Mouse (Mus musculus) macrophage (primary cell): Measurements from ENCODE around the gene Brpf3. TPM values are rescaled to one million over a fixed set of nuclear protein-coding genes. Genes with fewer than 3 reads are reported as not detected.
"Not testable (repeated sequence)": the region's sequence is repeated elsewhere in the genome, so short reads cannot be mapped to it uniquely, and the experiment has no call there.

ENCODE experiments used
- H3K27ac ChIP-seq: fragments of 350-480 bp; formaldehyde crosslinking; 2 replicates; pipeline ENCODE4 v1.9.0; 2021
- H3K36me3 ChIP-seq: fragments of 350-480 bp; formaldehyde crosslinking; 2 replicates; pipeline ENCODE4 v1.9.0; 2021; ENCODE audit errors: inconsistent target
- H3K4me3 ChIP-seq: fragments of 350-480 bp; formaldehyde crosslinking; 2 replicates; pipeline ENCODE4 v1.9.0; 2021; ENCODE audit errors: inconsistent target
- H3K79me2 ChIP-seq: fragments of 350-480 bp; formaldehyde crosslinking; 2 replicates; pipeline ENCODE4 v1.9.0; 2021; ENCODE audit errors: inconsistent target
- WGBS: methylation state at CpG from one replicate; pipeline ENCODE4 v1.1.7; 2026; ENCODE audit warnings: inconsistent platforms; ENCODE audit not compliant: missing documents; 5-methylcytosine and 5-hydroxymethylcytosine counted together
- polyA plus RNA-seq: library from polyadenylated mRNA; stranded (reverse); fragments of 250-400 nt; gene quantifications from 3 replicates; pipeline ENCODE4 v1.2.4, GENCODE M21; 2018; ENCODE audit warnings: inconsistent platforms

Brpf3 gene
- polyA plus RNA-seq, 1 experiment from 2014 or later, result 24.5 TPM

DNA sequence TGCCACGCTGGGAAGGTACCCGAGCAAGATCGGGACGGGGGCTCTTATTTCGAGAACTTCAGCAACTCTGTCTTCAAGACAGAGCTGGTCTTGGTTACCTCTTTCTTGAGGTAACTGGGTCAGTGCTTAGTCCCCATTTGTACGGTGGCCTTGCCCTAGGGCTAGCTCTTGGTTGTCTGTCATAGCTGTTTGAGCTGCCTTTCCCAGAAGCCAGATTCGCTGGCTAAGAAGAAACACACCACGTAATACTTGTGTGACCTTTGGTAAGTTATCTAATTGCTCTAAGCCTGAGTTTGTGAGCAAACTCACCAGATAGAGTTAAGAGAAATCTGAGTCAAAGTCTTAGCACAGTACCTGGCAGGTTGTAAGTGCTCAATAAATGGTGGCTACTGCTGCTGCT is 7.8 kb downstream of the Brpf3 start:
- H3K36me3 ChIP-seq, result peaks cover 27% of the 10 kb centered on the region

DNA sequence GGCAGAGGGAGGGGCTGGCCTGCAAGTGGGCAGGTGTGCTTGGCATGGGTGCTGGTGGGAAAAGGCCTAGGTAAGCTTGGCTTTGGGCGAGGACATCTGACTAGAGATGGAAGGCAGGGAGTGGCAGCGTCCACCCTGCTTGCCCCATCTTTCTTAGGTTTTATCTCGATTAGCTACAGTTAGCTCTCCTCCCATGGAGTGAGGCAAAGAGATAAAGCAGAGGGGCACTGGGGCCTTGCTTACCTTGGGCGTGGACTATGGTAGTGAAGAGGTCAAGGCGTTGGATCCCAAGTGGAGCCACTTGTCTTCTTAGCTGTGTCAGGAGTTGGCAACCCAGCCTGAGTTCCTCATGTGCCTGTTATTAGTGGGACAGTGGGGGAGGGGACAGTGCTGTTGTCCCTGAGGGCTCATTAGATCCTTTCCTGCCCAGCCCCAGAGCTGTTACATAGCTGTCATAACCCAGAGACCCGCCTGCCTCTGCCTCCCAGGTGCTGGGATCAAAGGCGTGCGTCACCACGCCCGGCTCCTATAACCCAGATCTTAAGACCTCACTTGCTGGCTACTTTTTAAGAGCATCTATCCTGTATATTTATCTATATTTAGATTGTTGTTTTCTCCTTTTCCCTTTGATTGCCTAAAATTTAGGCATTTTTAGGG is 8.4 kb downstream of the Brpf3 start:
- no peak overlapping the region for H3K4me3 ChIP-seq
- peaks cover 8% of the 10 kb centered on the region; the same call in 1 of the 2 replicates for H3K79me2 ChIP-seq
- 92% methylated on average over 10 of the region's 10 CpGs for WGBS
- H3K27ac ChIP-seq, result no peak overlapping the region
- H3K36me3 ChIP-seq, result peaks cover 29% of the 10 kb centered on the region

More for the DNA sequence above, 7.8 kb downstream of the Brpf3 start:
- H3K79me2 ChIP-seq, result peaks cover 14% of the 10 kb centered on the region; the same call in 1 of the 2 replicates
- 94% methylated on average over 8 of the region's 8 CpGs for WGBS
- H3K27ac ChIP-seq, result no peak overlapping the region
- H3K4me3 ChIP-seq, result no peak overlapping the region

DNA sequence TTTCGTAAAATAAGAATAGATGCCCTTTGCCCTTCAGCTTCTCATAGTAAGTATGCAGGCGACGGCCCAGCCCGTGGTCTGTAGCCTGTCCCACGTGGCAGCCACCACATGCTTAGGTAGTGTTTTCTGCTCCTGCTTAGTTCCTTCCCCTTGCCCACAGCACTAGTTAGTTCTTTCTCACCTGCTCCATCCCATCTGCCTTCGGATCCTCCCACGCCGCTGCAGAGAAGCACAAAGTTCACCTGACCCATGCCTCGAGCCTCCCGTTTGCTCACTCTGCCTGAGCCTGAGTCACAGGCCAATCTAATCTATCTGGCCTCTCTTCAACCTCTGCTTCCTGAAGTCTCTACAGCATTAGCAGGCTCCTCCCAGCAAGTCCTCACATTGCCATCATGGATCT is 11.5 kb downstream of the Brpf3 start:
- Histone ChIP-seq H3K36me3 (peaks cover 38% of the 10 kb centered on the region), H3K4me3 (no peak overlapping the region), H3K79me2 (no peaks in the 10 kb centered on the region), H3K27ac (no peak overlapping the region)
- 92% methylated on average over 10 of the region's 10 CpGs for WGBS

DNA sequence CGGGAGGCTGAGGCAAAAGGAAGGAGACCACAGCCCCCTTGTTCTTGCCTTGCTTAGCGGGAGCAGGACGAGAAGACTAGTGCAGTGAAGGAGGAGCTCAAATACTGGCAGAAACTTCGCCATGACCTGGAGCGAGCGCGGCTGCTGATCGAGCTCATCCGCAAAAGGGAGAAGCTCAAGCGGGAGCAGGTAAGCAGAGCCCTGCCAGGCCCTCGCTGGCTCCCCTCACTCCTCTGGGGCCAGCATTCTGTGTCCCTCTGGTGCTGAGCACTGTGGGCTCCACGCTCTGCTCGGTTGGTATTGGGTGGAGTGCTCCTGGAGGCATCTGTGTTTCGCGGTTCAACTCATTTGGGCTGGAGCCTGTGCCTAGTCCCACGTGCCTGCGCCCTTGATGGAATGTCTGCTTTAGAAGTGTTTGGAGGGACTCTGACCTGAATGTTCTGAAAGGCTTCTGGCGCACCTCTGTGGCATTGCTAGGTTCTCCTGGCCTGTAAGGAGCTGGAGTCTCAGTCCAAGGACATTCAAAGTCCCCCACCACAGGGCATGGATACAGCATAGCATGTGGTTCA is 13.7 kb downstream of the Brpf3 start:
- WGBS, result 99% methylated on average over 18 of the region's 18 CpGs
- H3K4me3 ChIP-seq, result no peak overlapping the region
- H3K79me2 ChIP-seq, result no peaks in the 10 kb centered on the region
- no peak overlapping the region for H3K27ac ChIP-seq
- peaks cover 57% of the 10 kb centered on the region for H3K36me3 ChIP-seq

DNA sequence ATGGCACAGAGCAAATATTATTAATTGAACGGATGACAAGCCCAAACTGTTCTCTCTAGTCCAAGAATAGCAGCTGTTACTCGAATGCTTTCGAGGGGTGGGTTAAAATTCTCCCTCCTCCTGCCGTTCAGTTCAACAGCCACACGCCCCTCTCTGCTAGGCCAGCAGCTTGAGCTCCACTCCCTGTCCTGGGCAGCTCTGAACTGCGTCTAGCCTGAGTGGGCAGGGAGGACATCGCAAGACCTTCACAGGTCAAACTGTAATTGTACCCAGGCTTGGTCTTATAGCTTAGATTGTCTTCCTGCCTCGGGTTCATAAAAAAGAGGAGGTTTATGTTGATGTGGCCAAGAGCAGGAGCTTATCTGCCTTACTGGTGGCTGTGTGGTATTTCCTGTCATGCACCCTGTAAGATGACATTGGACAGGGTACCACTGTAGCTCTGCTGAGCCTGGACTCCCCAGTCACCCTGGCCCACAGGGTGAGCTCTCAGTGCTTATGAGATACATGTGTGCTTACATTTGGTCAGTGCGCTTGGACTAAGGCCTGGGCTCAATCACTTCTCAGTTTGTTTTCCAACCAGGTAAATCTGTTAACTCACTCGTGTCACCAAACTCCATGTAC is 14.6 kb downstream of the Brpf3 start:
- Histone ChIP-seq H3K4me3 (no peak overlapping the region), H3K36me3 (peaks cover 57% of the 10 kb centered on the region), H3K27ac (no peak overlapping the region), H3K79me2 (no peaks in the 10 kb centered on the region)
- 87% methylated on average over 10 of the region's 10 CpGs for WGBS

DNA sequence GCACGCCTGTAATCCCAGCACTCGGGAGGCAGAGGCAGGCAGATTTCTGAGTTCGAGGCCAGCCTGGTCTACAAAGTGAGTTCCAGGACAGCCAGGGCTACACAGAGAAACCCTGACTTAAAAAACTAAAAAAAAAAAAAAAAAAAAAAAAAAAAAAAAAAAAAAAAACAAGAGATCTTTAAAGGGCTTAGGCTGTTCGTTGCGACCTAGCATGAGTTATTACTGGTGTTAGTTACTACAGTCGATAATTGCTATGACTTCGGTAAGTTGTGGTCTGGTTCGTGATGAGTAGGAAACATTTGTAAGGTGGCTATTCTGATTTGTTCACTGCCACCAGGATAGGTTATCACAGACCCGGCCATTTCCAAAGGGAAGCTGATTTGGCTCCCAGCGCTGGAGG is 15.4 kb downstream of the Brpf3 start:
- peaks cover 65% of the 10 kb centered on the region for H3K36me3 ChIP-seq
- 97% methylated on average over 7 of the region's 10 CpGs for WGBS
- H3K4me3 ChIP-seq, H3K27ac ChIP-seq, H3K79me2 ChIP-seq: not testable (repeated sequence)

DNA sequence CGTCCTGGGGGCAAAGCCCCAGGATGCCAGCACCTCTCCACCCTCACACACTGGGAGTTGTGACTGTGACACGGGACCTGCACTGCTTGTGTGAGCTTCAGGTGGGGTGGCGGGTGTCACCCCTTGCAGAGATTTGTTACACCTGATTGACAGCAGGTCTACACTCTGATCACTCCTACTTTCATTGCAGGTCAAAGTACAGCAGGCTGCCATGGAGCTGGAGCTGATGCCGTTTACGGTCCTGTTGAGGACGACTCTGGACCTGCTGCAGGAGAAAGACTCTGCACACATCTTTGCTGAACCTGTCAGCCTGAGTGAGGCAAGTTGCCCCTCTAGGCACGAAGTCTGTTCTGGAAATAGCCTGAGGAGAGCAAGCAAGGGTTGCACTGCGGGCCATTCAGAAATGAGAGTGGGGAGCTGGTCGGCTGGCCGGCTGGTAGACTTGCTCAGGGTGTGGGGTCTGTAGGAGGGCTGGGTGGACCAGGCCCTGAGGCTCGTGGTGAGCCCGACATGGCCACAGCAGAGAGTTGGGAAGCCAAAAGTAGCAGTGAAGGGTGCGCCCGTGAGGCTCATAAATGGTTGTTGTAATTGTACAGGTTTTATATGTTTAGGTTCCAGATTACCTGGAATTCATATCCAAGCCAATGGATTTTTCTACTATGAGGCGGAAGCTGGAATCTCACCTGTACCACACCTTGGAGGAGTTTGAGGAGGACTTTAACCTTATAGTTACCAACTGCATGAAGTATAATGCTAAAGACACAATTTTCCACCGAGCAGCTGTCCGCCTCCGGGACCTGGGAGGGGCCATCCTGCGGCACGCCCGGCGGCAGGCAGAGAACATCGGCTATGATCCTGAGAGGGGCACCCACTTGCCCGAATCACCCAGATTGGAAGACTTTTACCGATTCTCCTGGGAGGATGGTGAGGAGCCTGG is 16.3 kb downstream of the Brpf3 start:
- Histone ChIP-seq H3K36me3 (peaks cover 72% of the 10 kb centered on the region), H3K27ac (no peak overlapping the region), H3K79me2 (no peaks in the 10 kb centered on the region), H3K4me3 (no peak overlapping the region)
- 95% methylated on average over 25 of the region's 25 CpGs for WGBS

DNA sequence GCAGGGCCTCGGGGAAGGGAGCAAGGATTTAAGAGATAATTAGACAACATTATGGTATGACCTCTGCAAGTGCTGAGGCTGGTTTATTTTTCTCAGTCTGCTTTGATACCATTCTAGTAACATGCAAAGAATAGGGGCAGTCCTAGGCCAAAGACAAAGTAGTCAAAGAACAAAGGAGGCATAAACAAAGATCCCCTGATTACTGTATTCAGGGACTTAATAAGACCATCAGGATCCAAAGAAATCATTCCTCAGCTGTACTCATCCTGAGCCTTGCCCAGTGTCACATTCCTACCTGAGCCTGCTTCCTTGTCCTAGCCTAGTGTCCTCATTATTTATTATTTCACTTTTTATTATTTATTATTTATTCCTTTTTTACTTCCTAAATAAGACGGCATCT is 19.3 kb downstream of the Brpf3 start:
- H3K36me3 ChIP-seq, result peaks cover 86% of the 10 kb centered on the region
- no peak overlapping the region for H3K27ac ChIP-seq
- H3K4me3 ChIP-seq, result no peak overlapping the region
- WGBS, result 97% methylated on average over 2 of the region's 2 CpGs
- H3K79me2 ChIP-seq, result no peaks in the 10 kb centered on the region

DNA sequence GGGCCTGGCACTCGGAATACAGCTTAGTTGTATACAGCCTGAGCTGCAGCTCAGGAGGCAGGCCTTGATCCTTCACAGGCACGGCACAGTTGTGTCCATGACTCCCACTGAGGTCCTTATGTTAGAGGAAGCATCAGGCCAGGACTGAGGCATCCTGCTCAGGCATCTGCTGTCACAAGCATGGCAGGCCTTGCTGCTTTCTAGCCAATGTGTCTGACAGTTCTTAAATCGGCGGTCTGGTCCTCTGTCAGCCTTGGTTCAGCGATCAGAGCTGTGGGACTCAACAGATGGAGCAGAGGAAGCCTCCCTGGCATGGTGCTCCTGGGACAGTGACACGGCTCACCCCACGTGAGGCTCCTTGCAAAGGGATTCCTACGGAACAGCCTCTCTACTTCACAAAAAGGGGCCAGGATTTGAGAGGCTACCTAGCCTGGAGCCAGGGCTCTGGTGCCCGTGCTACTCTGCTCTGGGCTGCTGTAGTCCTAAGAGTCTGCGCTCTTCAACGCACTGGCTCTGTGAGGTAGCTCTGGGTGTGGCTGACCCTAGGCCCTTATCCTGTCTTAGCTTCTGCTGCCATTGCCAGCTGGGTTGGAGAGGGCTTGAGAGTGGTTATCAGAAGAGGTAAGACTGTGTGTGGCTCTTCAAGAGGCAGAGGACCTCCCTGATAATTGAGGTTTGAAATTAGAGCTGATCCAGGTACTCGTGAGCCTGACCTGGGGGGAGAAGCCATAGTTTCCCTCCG is 22.3 kb downstream of the Brpf3 start:
- no peak overlapping the region for H3K27ac ChIP-seq
- WGBS, result 95% methylated on average over 13 of the region's 13 CpGs
- no peaks in the 10 kb centered on the region for H3K79me2 ChIP-seq
- no peak overlapping the region for H3K4me3 ChIP-seq
- H3K36me3 ChIP-seq, result peaks cover 89% of the 10 kb centered on the region

DNA sequence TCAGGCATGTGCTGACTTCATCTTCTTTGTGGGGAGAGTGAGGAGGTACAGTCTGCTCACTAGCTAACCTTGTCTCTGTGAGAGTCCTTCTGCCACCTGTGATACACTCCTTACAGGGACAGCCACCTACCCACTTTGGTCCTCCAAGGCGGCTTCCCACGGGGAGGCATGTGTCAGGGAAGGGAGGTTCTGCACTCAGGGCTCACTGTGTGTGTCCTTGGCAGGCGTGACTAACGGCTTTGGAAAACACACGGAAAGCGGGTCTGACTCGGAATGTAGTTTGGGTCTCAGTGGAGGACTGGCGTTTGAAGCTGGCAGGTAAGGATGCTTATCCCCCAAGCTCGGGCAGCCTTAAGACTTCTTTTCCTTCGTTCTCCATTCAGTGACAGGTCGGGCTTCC is 22.9 kb downstream of the Brpf3 start:
- no peak overlapping the region for H3K27ac ChIP-seq
- 88% methylated on average over 11 of the region's 11 CpGs for WGBS
- H3K36me3 ChIP-seq, result peaks cover 89% of the 10 kb centered on the region
- no peak overlapping the region for H3K4me3 ChIP-seq
- H3K79me2 ChIP-seq, result no peaks in the 10 kb centered on the region

DNA sequence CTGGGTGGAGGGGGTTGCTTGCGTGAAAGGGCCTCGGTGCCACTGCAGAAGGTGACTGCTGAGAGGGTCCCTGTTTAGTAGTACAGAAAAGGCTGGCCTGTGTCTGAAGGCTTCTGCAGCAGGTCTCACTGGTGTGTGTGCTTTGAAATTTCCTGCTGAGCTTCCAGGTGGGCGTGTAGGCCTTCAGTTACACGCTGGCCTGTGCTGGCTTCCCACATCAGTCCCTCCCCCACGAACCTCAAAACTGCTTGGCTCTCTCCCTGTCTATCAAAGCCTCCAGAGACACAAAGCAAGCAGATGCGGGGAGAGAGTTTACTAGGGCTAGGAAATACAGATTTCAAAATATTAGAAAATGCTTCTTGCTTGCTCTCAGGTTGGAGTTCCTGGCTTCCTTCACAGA is 24.0 kb downstream of the Brpf3 start:
- no peak overlapping the region for H3K27ac ChIP-seq
- H3K36me3 ChIP-seq, result peaks cover 89% of the 10 kb centered on the region
- no peaks in the 10 kb centered on the region for H3K79me2 ChIP-seq
- H3K4me3 ChIP-seq, result no peak overlapping the region
- 89% methylated on average over 6 of the region's 6 CpGs for WGBS

DNA sequence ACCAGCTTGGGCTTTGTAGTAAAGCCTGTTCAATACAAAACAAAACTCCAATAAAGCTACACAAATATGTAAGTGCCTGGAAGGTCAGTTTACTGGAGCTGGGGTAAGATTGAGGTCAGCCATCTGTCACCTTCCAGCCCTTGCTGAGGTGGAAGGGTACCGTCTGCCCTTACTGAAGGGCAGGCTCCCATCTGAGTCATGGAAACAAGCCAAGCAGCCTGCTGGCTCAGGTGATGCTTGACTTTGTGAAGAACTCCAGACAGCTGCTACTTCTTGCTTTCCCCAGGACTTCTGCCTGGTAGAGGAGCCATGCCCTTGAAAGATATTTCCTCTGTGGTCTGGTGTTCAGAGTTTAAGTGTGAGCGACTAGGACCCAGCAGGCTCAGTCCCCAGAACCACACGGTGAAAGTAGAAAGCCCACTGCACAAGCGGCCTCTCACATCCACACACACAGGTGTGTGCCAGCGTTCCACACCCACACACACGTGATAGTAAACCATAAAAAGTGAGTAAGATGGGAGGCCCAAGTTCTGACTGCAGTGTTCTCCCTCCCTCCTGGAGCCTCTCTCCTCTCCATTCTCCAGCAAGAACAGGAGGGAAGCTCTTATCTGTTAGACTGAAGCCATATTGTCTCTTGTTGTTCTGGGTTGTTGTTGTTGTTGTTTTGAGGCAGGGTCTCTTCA is 24.6 kb downstream of the Brpf3 start:
- Histone ChIP-seq H3K36me3 (peaks cover 89% of the 10 kb centered on the region), H3K4me3 (no peak overlapping the region), H3K27ac (no peak overlapping the region), H3K79me2 (no peaks in the 10 kb centered on the region)
- WGBS, result 96% methylated on average over 6 of the region's 6 CpGs

DNA sequence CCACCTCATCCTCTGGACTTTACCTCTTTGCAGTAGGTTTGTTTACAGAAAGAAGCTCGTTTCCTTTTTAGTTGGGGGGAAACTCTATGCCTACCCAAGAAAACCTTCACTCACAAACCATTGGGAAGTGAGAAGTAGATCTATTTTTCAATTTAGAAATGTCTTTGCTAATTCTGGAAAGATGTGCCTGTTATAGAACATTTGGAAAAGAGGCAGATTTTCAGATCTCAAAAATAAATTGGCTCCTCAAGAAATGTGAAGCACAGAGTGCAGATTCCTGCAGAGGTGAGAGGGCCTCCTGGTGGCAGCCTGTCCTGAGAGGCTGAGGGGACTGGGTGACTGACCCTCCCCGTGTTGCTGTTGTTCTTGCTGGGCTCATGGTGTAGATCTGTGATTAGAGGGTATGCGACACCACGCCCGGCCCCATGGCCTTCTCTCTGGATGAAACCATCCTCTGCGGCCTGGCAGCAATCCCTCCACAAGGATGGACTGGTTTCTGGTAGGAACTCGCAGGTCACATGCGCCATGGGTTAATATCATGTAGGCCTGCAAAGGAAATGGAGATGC is 26.9 kb downstream of the Brpf3 start:
- WGBS, result 96% methylated on average over 8 of the region's 8 CpGs
- Histone ChIP-seq H3K79me2 (no peaks in the 10 kb centered on the region), H3K4me3 (no peak overlapping the region), H3K36me3 (peaks cover 85% of the 10 kb centered on the region), H3K27ac (no peak overlapping the region)
